Mouse (Mus musculus): ENCODE results near the gene Tsga13.
A peak's percentile ranks its signal among the peaks of the same experiment; 100 is the strongest.

Tsga13 gene

GRCm38 (mm10) chr6:30915473-30915872, at the start of gene Tsga13:
TSS of gene Tsga13 (minus strand) at chr6:30915573.
- DNase-seq: no peak

DNA sequence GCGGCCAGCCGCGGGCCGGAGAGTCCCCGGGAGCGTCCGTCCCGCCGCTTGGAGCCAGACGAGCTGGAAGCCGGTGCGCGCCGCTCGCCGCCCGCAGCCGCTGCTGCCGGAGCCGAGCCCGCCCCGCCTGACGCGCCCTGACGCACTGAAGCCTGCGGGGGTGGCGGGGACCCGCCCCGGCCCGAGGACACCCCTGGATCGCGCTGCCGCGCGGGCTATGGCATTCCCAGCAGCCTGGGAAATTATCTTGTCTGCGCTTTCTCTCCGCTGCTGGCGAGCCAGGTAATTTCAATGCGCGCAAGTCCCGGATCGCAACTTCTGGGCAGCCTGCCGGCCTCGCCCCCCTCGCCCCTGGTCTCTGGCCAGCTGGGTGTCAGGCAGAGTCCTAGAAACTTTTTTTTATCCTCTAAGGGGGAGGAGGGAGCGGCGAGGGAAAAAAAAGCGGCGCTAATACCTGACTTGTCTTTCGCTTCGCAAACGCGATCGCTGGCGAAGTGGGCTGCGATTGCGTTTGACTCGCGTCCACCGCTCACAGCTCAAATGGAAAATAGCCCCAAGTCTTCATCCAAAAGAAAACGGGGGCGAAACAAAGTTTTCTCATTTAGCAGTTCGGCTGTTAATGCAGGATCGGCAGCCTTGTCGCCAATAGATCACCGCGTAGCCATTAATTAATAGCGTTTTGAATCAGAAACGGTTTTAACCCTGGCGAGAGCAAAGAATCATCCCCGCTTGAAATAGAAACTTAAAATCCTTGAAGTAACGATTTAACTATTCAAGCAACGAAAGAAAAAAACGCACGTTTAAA, 43.6 kb upstream of the Tsga13 start, which contains the start of gene Klf14:
Klf14 (minus strand) TSS at position 343 of the 805 bp plus-strand sequence.
- DNase-seq: peak; percentile 33 to 58

DNA sequence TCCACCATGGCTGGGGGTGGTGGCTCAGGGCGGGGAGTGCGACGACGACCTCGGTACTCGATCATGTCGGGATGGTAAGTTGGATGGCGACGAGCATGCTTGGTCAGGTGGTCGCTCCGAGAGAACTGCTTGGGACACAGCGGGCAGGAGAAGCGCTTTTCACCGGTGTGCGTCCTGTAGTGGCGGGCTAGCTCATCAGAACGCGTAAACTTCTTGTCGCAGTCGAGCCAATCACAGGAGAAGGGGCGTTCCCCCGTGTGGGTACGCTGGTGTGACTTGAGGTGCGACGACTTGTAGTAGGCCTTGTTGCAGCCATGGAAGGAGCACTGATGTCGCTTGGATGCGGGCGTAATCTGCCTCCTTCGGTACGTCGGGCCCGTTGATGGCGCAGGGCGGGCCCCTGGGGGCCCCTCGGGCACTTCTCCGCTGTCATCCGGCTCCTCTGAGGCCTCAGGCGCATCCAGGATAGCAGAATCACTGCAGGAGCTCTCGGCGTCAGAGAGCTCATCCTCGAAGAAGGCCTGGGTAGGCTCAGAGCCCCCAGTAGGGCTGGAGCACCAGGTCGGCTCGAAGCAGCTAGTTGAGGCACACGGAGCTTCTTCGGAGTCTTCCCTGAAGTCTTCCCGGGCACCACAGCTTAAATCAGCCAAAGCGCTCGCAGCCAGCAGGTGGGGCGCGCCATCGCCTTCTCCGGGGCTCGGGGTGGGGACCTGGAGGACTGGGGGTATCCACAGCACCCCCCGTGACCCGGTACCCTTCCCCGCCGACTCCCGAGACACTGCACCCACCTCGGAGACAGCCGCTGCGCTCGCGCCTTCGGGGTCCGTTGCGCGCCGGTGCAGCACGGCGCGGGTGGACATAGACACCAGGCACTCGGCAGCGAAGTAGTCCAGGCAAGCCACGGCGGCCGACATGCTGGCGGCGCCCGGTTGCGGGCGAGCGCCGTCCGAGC, 42.7 kb upstream of the Tsga13 start:
- DNase-seq: peak; percentile 20 to 25

DNA sequence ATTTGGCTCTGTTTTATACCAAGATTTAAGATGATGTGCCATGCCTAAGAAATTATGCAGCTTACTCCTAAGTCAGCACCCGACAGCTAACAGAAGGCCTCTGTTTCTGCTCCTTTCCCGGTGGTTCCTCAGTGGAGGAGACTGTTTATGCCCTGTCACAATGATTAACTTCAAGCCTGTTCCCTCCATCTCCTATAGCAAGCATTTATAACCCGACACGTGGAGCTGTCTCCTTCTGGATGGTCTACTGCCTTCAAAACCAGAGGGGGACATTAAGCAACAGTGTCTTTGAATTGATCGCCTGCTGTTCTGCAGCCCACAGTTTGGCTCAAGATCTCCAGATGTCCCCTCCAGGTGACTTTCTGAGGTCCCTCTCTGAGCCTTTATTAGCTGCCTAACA, 23.9 kb upstream of the Tsga13 start:
- DNase-seq: no peak

DNA sequence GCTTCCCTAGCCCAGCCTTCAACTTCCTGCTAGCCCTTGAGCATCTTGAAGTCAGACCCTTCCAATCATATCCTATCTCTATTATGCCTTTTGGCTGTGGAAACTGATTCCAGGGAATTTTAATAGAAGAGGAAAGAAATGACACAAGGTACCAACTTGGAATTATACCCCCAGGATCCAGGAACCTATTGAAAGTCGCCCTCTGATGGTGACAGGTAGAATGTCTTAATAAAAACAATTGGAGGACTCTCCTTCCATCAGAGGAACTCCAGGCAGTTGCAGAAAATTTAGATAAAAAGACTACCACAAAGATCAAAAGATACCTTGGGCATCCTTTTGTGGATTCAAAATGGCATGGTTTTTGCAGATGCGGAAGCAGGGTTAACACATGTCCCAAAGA, 7.4 kb upstream of the Tsga13 start:
- DNase-seq: no peak

GRCm38 (mm10) chr6:30921826-30922225, 6.5 kb upstream of the Tsga13 start:
- no peak for DNase-seq

DNA sequence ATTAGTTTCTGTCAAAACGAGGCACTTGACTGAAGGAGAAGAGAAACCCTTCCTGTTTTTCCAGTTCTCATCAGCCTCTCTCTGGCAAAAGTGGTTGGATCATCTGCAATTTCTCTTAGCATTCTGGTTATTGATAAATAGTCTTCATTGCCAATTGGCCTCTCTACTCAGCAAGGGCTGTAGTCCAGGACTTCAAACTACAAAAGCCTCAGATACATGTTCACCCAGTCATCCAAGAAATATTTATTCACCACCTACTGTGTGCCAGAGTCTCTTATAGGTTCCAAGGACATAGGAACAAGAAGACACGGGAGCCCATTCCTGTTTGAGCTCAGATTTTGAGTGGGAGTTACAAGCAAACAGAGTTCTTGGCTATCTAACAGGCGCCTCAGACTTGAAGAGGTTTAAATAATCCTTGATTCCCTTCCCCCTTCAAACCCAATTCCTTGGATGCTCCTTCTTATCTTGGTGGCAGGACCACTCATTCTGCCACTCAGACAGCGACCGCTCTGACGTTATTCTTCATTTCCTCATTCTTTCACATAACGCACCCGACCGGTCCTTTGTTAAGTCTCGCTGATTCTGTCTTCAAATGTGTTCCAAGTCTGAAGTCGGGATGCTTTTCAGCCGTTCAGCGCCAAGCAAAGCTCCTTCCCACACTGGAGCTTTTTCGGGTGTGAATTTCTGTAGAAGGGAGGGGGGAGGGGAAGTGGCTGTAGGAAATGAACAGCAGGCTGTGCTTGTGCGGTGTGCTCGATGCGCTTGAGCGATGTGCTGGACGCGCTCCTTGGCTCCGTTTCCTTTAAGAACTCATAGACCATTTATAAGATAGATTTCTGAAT, 5.7 kb upstream of the Tsga13 start:
- DNase-seq: peak; percentile 8 to 22

GRCm38 (mm10) chr6:30907970-30908369, 7.4 kb downstream of the Tsga13 start:
- DNase-seq: no peak

- no peak for DNase-seq
Measured at GRCm38 (mm10) chr6:30904911-30905310, 10.5 kb downstream of the Tsga13 start.

GRCm38 (mm10) chr6:30904033-30904432, 11.3 kb downstream of the Tsga13 start:
- no peak for DNase-seq

GRCm38 (mm10) chr6:30897520-30897919, 17.9 kb downstream of the Tsga13 start:
- DNase-seq: no peak

DNA sequence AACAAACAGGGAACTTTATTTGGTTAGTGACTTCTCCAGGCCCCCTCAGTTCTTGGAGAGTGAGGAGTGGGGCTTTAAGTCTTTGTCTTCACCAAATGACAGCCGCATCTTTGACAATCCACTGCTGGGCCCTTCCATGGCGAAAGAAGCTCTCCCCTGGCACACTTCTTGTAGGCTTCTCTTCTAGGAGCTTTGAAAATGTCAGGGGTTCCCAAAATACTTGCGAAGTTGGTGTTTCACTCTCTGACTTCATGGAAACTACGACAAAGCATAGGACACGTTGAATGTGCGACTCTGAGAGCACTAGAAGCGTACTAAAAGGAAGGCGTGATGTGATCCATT, 18.4 kb downstream of the Tsga13 start:
- DNase-seq: no peak

- DNase-seq: peak; percentile 97 to 98
Measured at GRCm38 (mm10) chr6:30896195-30896985, 19.0 kb downstream of the Tsga13 start, which contains the start of gene Copg2. TSS of gene Copg2 (minus strand) at chr6:30896794.

DNA sequence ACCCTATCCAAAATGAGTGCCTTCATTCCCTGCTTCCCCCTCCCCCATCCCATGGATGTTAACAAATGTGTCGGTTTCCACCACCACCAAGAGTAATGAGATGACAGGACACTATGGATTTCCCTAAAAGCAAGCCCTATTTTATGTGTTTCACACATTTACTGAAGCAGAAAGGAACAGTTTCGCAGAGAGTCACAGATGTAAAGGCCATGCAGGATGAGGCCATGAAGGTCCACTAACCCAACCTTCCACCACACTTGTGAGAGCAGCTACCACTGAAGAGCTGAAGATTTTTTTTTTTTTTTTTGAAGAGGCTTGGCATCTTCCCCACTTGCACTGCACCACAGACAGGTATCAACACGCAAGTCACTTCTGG, 19.6 kb downstream of the Tsga13 start:
- DNase-seq: no peak

DNA sequence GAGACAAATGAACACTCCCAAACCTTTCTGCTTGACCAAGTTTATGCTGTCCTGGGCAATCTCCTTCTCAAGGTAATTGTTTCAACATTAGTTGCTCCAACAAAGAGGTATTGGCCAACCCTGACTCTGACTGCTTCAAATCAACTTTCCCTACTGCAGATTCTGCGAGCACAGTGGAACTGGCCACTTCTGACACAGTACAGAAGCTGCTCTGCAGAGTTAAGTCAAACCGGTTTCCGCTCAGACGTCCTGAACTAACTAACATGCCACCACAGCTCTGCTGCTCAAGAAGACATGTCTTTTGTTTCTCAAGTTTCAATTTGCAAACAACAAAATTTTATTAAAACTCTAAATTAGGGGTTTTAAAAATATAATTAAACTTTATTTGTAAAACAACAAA, 22.3 kb downstream of the Tsga13 start:
- peak; percentile 16 to 36 for DNase-seq

DNA sequence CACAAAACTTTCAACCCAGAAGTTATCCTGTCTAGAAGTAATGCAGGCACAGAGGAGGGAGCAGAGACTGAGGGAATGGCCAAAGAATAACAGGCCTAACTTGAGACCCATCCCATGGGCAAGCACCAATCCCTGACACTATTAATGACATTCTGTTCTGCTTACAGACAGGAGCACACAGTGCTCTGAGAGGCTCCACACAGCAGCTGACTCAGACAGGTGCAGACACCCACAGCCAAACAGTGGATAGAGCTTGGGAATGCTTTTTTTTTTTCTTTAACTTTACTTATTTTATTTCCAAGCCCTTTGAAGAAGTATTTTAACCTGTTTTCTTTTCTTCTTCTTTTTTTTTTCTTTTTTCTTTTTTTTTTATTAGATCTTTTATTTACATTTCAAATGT, 23.6 kb downstream of the Tsga13 start:
- no peak for DNase-seq

DNA sequence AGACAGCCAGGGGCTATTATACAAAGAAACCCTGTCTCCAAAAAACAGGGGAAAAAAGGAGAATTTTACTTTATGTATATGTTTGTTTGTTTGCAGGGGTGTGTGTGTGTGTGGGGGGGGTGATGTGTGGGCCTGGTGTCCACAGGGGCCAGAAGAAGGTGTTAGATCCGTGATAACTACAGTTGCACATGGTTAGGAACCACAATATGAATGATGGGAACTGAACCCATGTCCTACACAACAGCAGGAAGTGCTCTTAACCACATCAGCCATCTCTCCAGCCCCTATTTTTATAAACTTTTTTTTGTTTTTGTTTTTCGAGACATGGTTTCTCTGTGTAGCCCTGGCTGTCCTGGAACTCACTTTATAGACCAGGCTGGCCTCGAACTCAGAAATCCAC, 30.5 kb downstream of the Tsga13 start:
- no peak for DNase-seq

DNA sequence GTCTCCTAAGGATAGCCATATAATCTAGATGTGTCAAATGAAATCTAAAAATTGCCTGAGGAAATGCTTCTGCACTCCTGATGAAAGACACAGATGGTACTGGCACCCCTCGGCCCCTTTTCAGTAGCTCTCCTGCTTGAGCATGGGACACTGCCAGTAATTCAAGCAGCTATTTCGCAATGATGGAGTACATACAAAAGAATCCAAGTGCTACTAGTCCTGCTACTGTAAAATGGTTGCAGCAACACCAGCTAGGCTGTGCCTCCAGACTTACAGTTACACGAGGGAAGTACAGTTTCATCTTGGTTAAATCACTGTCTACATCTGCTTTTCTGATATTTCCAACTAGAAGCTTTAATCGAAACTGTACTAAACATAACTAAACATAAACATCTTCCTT, 31.9 kb downstream of the Tsga13 start:
- DNase-seq: peak; percentile 25 to 45

- DNase-seq: no peak
Measured at GRCm38 (mm10) chr6:30876661-30877060, 38.7 kb downstream of the Tsga13 start.

GRCm38 (mm10) chr6:30866501-30866900, 48.9 kb downstream of the Tsga13 start:
- no peak for DNase-seq

DNA sequence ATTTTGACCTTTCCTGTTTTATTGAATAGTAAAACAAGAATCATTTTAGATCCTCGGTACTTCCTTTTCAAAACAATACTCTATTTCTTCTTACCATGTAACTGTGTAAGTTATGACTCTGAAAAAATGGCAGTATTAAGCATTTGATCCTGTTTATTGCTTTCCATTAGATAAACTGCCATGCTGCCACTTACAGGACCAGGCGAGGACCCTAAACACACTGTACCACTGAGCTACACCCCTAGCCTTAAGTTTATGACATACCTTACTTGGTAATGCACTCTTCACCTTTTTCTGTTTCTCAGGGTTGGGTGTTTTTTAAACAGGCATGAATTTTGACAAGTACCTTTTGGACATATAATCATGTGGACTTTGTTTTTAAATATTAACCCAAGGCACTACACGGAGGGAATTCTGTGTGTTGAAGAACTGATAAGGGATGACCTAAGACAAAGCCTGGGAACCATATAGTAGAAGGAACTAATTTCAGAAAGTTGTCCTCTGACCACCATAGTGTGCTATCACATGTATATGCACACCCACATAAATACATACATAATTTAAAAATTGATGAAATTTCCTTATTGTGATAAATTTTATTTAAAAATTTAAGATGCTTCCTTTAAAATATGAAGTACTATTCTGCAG, 50.2 kb downstream of the Tsga13 start:
- DNase-seq: no peak

Data from lung, postnatal 4 days (tissue).